Mouse (Mus musculus) embryonic facial prominence, embryonic 11.5 days (tissue): ENCODE measurements around the gene Pole4. TPM values are rescaled to one million over a fixed set of nuclear protein-coding genes. Genes with fewer than 3 reads are reported as not detected.
"Not testable (repeated sequence)": the region's sequence is repeated elsewhere in the genome, so short reads cannot be mapped to it uniquely, and the experiment has no call there.

ENCODE experiments used
- ATAC-seq: fragments of 200-750 bp; cut with Nextera tagmentation; replicated peaks from 2 replicates; pipeline ENCODE4 v1.8.0; 2017; ENCODE audit warnings: low read depth; ENCODE audit not compliant: insufficient number of reproducible peaks, low FRiP score, low TSS enrichment
- DNase-seq: peaks from one replicate; pipeline ENCODE4 v3.0.0-alpha.2; 2015; ENCODE audit warnings: low spot score
- H3K27ac ChIP-seq: fragments of 300-500 bp; sonication (generic); replicated peaks from 2 replicates; pipeline ENCODE4 v1.5.1; 2014; ENCODE audit warnings: mild to moderate bottlenecking, low read depth, low read length, control low read depth
- H3K27me3 ChIP-seq: fragments of 300-500 bp; sonication (generic); 2 replicates; pipeline ENCODE4 v1.6.1; 2014; ENCODE audit warnings: mild to moderate bottlenecking, low read length, moderate library complexity, mixed read lengths; ENCODE audit not compliant: control insufficient read depth, insufficient read depth
- H3K36me3 ChIP-seq: fragments of 300-500 bp; sonication (generic); replicated peaks from 2 replicates; pipeline ENCODE4 v1.6.1; 2014; ENCODE audit warnings: low read depth, mild to moderate bottlenecking, low read length, moderate library complexity, mixed read lengths; ENCODE audit not compliant: control insufficient read depth, insufficient read depth
- H3K4me1 ChIP-seq: fragments of 300-500 bp; sonication (generic); 2 replicates; pipeline ENCODE4 v1.6.1; 2014; ENCODE audit warnings: low read length, mixed read lengths; ENCODE audit not compliant: control insufficient read depth, insufficient read depth
- H3K4me2 ChIP-seq: fragments of 300-500 bp; sonication (generic); 2 replicates; pipeline ENCODE4 v1.6.1; 2014; ENCODE audit warnings: low read depth, mild to moderate bottlenecking, control low read depth, low read length, moderate library complexity
- H3K4me3 ChIP-seq: fragments of 300-500 bp; sonication (generic); 2 replicates; pipeline ENCODE4 v1.5.1; 2014; ENCODE audit warnings: low read depth, low read length, control low read depth
- H3K9ac ChIP-seq: fragments of 300-500 bp; sonication (generic); replicated peaks from 2 replicates; pipeline ENCODE4 v1.6.1; 2014; ENCODE audit warnings: mild to moderate bottlenecking, control low read depth, low read length
- H3K9me3 ChIP-seq: fragments of 300-500 bp; sonication (generic); replicated peaks from 2 replicates; pipeline ENCODE4 v1.6.1; 2016; ENCODE audit warnings: mild to moderate bottlenecking, low read length, inconsistent platforms, mixed read lengths; ENCODE audit not compliant: control insufficient read depth
- WGBS: fragments of 180-500 bp; shearing (Covaris S2); extraction: QIAGEN DNeasy Blood & Tissue Kit; methylation state at CpG from one replicate; pipeline ENCODE4 v1.1.7; 2014; 5-methylcytosine and 5-hydroxymethylcytosine counted together
- polyA plus RNA-seq: library from polyadenylated mRNA; unstranded; fragments of >200 nt; fragmentation: Nextera tagmentation; extraction: Ambion mirVana; gene quantifications from 2 replicates; pipeline ENCODE4 v1.2.1, GENCODE M21; 2014

Pole4 gene
- polyA plus RNA-seq, 1 experiment from 2014 or later: 116 TPM

GRCm38 (mm10) chr6:82694668-82695067 is 10.5 kb downstream of the Pole4 start:
- Histone ChIP-seq H3K4me3 (no peak overlapping the region), H3K4me2 (no peak overlapping the region), H3K4me1 (no peaks in the 10 kb centered on the region), H3K27ac (no peak overlapping the region), H3K27me3 (no peaks in the 10 kb centered on the region), H3K9me3 (no peaks in the 10 kb centered on the region), H3K9ac (no peak overlapping the region), H3K36me3 (no peaks in the 10 kb centered on the region)
- no peak for ATAC-seq
- peak; percentile 25 for DNase-seq
- WGBS: 46% methylated on average over 13 of the region's 13 CpGs

- Histone ChIP-seq H3K36me3 (no peaks in the 10 kb centered on the region), H3K4me2 (no peak overlapping the region), H3K27ac (no peak overlapping the region), H3K9ac (no peak overlapping the region), H3K27me3 (no peaks in the 10 kb centered on the region), H3K4me3 (no peak overlapping the region), H3K9me3 (no peaks in the 10 kb centered on the region), H3K4me1 (no peaks in the 10 kb centered on the region)
- DNase-seq: no peak
- ATAC-seq: no peak
- 90% methylated on average over 4 of the region's 4 CpGs for WGBS
Measured at GRCm38 (mm10) chr6:82689474-82689873, 15.7 kb downstream of the Pole4 start.

GRCm38 (mm10) chr6:82688586-82688985 is 16.6 kb downstream of the Pole4 start:
- not testable (repeated sequence) for H3K27me3 ChIP-seq, H3K9ac ChIP-seq, H3K36me3 ChIP-seq, H3K9me3 ChIP-seq, H3K4me2 ChIP-seq, H3K27ac ChIP-seq, H3K4me1 ChIP-seq, DNase-seq, ATAC-seq, H3K4me3 ChIP-seq
- WGBS: 51% methylated on average over 5 of the region's 5 CpGs

- no peaks in the 10 kb centered on the region for H3K36me3 ChIP-seq
- H3K27me3 ChIP-seq: no peaks in the 10 kb centered on the region
- no peaks in the 10 kb centered on the region for H3K9me3 ChIP-seq
- H3K4me2 ChIP-seq: no peak overlapping the region
- no peak for DNase-seq
- H3K27ac ChIP-seq: no peak overlapping the region
- no peak for ATAC-seq
- H3K4me1 ChIP-seq: no peaks in the 10 kb centered on the region
- no peak overlapping the region for H3K4me3 ChIP-seq
- no peak overlapping the region for H3K9ac ChIP-seq
Measured at GRCm38 (mm10) chr6:82684136-82684535, 21.0 kb downstream of the Pole4 start.

- not testable (repeated sequence) for H3K9me3 ChIP-seq, H3K27ac ChIP-seq, H3K4me2 ChIP-seq, H3K27me3 ChIP-seq, H3K4me3 ChIP-seq, H3K9ac ChIP-seq, H3K4me1 ChIP-seq, H3K36me3 ChIP-seq, DNase-seq, ATAC-seq
- 82% methylated on average over 2 of the region's 2 CpGs for WGBS
Measured at GRCm38 (mm10) chr6:82679286-82679685, 25.9 kb downstream of the Pole4 start.

GRCm38 (mm10) chr6:82677629-82678028 is 27.5 kb downstream of the Pole4 start:
- 76% methylated on average over 3 of the region's 3 CpGs for WGBS
- not testable (repeated sequence) for H3K9ac ChIP-seq, ATAC-seq, H3K4me1 ChIP-seq, H3K9me3 ChIP-seq, H3K36me3 ChIP-seq, H3K4me2 ChIP-seq, H3K4me3 ChIP-seq, H3K27ac ChIP-seq, DNase-seq, H3K27me3 ChIP-seq

- ATAC-seq: no peak
- Histone ChIP-seq H3K27ac (no peak overlapping the region), H3K36me3 (no peaks in the 10 kb centered on the region), H3K9ac (no peak overlapping the region), H3K9me3 (no peaks in the 10 kb centered on the region), H3K4me1 (no peaks in the 10 kb centered on the region), H3K27me3 (no peaks in the 10 kb centered on the region), H3K4me3 (no peak overlapping the region), H3K4me2 (no peak overlapping the region)
- DNase-seq: no peak
Measured at GRCm38 (mm10) chr6:82666480-82666879, 38.7 kb downstream of the Pole4 start.

GRCm38 (mm10) chr6:82653169-82653525 is 52.0 kb downstream of the Pole4 start:
- no peak for ATAC-seq
- no peaks in the 10 kb centered on the region for H3K4me1 ChIP-seq
- no peaks in the 10 kb centered on the region for H3K9me3 ChIP-seq
- no peaks in the 10 kb centered on the region; the same call in 1 of the 2 replicates for H3K36me3 ChIP-seq
- H3K4me3 ChIP-seq: peak overlapping the region; percentile 58
- H3K4me2 ChIP-seq: peak overlapping the region; percentile 74
- H3K27ac ChIP-seq: peak overlapping the region; percentile 47; the same call in 1 of the 2 replicates
- DNase-seq: no peak
- peak overlapping the region; percentile 80 for H3K9ac ChIP-seq
- WGBS: 35% methylated on average over 11 of the region's 11 CpGs
- no peaks in the 10 kb centered on the region for H3K27me3 ChIP-seq
